Mouse (Mus musculus): Measurements from ENCODE around the gene Wap. TPM values are rescaled to one million over a fixed set of nuclear protein-coding genes. Genes with fewer than 3 reads are reported as not detected.
"Not testable (repeated sequence)": the region's sequence is repeated elsewhere in the genome, so short reads cannot be mapped to it uniquely, and the experiment has no call there.

Wap gene
- polyA plus RNA-seq, 1 experiment from 2014 or later: not detected

DNA sequence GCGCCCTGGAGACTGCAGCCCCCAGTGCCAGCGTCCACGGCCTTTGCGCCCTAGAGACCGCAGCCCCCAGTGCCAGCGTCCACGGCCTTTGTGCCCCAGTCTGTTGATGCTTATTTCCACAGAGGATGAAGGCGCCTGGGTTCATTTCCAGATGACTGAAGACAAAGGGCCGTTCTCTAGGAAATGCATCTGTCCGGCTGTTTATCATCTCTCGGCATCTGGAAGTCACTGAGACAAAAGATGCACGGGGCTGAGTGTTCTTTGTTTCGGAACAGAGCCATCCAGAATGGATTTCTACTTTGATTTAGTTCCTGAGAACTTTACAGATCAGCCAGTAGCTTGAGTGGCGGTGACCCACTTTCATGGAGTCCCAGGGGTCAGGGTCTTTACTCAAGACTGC lies 22.8 kb upstream of the Wap start:
- Histone ChIP-seq H3K27ac (no peak overlapping the region), H3K9me3 (no peaks in the 10 kb centered on the region), H3K4me3 (no peak overlapping the region), H3K36me3 (no peaks in the 10 kb centered on the region), H3K4me1 (peaks cover 12% of the 10 kb centered on the region; the same call in 1 of the 2 replicates), H3K27me3 (no peaks in the 10 kb centered on the region; the same call in 1 of the 2 replicates), H3K9ac (no peak overlapping the region), H3K4me2 (no peak overlapping the region)
- ATAC-seq (ENCODE audit: insufficient number of reproducible peaks, low FRiP score, low TSS enrichment, low read depth): no peak
- 79% methylated on average over 14 of the region's 14 CpGs for WGBS

GRCm38 (mm10) chr11:6658271-6658670 lies 19.8 kb upstream of the Wap start, which contains the start of gene Ramp3:
TSS of gene Ramp3 (plus strand) at chr11:6658521.
- Histone ChIP-seq H3K27me3 (no peaks in the 10 kb centered on the region; the same call in 1 of the 2 replicates), H3K4me1 (peaks cover 12% of the 10 kb centered on the region; the same call in 1 of the 2 replicates), H3K9me3 (no peaks in the 10 kb centered on the region), H3K36me3 (no peaks in the 10 kb centered on the region), H3K9ac (no peak within 1 kb of the TSS), H3K27ac (no peak within 1 kb of the TSS), H3K4me2 (peak within 1 kb of the TSS; percentile 79), H3K4me3 (peak within 1 kb of the TSS; percentile 42)
- peak; percentile 58 for ATAC-seq (ENCODE audit: insufficient number of reproducible peaks, low FRiP score, low TSS enrichment, low read depth)
- under 1% methylated on average over 17 of the region's 18 CpGs for WGBS

GRCm38 (mm10) chr11:6654903-6655302 lies 16.5 kb upstream of the Wap start:
- no peak for ATAC-seq (ENCODE audit: insufficient number of reproducible peaks, low FRiP score, low TSS enrichment, low read depth)
- 0% methylated on average over 2 of the region's 2 CpGs for WGBS
- H3K27ac ChIP-seq: no peak overlapping the region
- no peak overlapping the region for H3K4me2 ChIP-seq
- H3K4me3 ChIP-seq: no peak overlapping the region
- no peaks in the 10 kb centered on the region for H3K9me3 ChIP-seq
- no peaks in the 10 kb centered on the region; the same call in 1 of the 2 replicates for H3K27me3 ChIP-seq
- no peak overlapping the region for H3K9ac ChIP-seq
- peaks cover 12% of the 10 kb centered on the region; the same call in 1 of the 2 replicates for H3K4me1 ChIP-seq
- no peaks in the 10 kb centered on the region for H3K36me3 ChIP-seq

GRCm38 (mm10) chr11:6652978-6653377 lies 14.5 kb upstream of the Wap start:
- H3K27me3 ChIP-seq; H3K4me3 ChIP-seq; H3K4me2 ChIP-seq; H3K36me3 ChIP-seq; H3K27ac ChIP-seq; H3K9me3 ChIP-seq; ATAC-seq (ENCODE audit: insufficient number of reproducible peaks, low FRiP score, low TSS enrichment, low read depth); H3K4me1 ChIP-seq; H3K9ac ChIP-seq: not testable (repeated sequence)
- WGBS: 77% methylated on average over 3 of the region's 3 CpGs

DNA sequence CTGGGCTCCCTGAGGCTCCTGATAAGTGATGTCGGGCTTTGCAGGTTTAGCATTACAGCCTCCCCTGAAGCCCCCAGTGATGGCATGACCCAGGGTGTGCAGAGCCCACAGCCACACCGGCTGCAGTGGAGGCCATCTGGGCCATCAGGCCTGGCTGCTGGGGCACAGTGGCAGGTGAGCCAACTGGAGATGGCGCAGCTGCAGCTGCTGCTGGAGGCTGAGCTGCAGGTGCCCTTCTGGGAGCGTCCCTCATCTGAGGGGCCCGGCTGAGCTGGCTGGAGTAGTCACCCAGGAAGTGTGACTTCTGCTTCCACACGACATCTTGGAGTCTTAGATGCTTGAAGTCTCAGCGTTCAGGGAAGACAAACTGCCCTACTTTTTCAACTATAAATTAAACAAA lies 12.1 kb upstream of the Wap start:
- Histone ChIP-seq H3K27me3 (no peaks in the 10 kb centered on the region), H3K9ac (no peak overlapping the region), H3K36me3 (no peaks in the 10 kb centered on the region), H3K27ac (no peak overlapping the region), H3K4me1 (no peaks in the 10 kb centered on the region), H3K4me3 (no peak overlapping the region), H3K4me2 (no peak overlapping the region), H3K9me3 (no peaks in the 10 kb centered on the region)
- no peak for ATAC-seq (ENCODE audit: insufficient number of reproducible peaks, low FRiP score, low TSS enrichment, low read depth)
- WGBS: 59% methylated on average over 7 of the region's 7 CpGs

DNA sequence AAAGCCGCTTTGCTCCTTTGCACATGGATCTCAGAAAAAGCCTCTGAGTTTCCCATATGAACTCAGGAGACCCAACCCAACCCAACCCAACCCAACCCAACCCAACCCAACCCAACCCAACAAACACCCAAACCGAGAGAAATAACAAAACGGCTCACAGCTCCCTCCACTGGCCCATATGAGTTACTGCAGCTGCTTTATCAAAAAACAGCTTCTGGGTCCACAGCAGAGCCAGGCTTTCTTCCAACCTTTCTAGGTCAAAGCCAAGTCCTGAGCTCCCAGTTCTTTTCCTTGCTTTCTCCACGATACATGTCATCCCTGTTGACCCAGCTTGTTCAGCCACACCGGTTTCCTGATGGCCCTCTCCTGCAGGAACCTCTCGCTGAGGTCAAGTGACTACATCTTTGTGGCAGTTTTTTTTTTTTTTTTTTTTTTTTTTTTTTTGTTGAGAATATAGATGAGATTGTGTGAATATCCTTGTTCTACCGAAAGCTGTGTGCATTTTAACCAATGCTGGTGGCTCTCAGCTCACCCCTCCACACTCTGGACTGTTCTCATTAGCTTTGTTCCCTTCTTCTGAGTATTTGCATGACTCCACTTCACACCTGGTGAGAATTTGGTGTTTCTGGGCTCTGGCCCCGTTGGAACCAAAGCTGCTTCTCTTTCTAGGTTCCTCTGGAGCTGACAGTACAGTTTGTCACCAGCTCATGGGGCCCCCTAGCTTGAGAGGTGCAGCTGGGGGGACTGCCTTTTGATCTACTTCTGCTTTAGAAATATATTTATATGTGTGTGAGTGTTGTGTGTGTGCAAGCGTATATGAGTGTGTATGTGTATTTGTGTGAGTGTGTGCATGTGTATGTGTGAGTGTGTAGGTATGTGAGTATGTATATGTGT lies 9.6 kb upstream of the Wap start:
- Histone ChIP-seq H3K4me3 (no peak overlapping the region), H3K4me2 (no peak overlapping the region), H3K27me3 (no peaks in the 10 kb centered on the region), H3K9me3 (no peaks in the 10 kb centered on the region), H3K27ac (no peak overlapping the region), H3K36me3 (no peaks in the 10 kb centered on the region), H3K4me1 (no peaks in the 10 kb centered on the region), H3K9ac (no peak overlapping the region)
- ATAC-seq (ENCODE audit: insufficient number of reproducible peaks, low FRiP score, low TSS enrichment, low read depth): no peak
- 65% methylated on average over 9 of the region's 9 CpGs for WGBS

DNA sequence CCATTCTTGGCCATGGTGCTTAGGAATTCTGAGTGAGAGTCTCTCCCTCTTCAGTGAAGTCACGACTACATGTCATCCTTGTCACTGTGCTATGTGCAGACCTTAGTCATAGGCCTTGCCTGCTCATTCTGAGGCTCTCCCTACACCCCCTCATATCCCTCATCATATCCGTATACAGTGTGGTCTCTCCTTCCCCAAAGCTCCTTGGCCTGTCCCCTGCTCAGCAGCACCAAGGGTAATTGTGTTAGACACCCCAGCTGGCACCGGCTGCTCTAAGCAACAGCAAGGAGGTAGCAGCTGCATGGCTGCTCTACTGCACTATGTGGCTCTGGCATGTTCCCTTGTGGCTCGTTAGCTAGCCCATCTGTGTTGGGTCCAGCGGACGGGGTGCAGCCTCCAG lies 6.1 kb upstream of the Wap start:
- Histone ChIP-seq H3K36me3 (no peaks in the 10 kb centered on the region), H3K4me2 (no peak overlapping the region), H3K27ac (no peak overlapping the region), H3K9ac (no peak overlapping the region), H3K4me1 (no peaks in the 10 kb centered on the region), H3K4me3 (no peak overlapping the region), H3K9me3 (no peaks in the 10 kb centered on the region), H3K27me3 (no peaks in the 10 kb centered on the region)
- ATAC-seq (ENCODE audit: insufficient number of reproducible peaks, low FRiP score, low TSS enrichment, low read depth): no peak; the same call in 1 of the 2 replicates
- 61% methylated on average over 6 of the region's 6 CpGs for WGBS

DNA sequence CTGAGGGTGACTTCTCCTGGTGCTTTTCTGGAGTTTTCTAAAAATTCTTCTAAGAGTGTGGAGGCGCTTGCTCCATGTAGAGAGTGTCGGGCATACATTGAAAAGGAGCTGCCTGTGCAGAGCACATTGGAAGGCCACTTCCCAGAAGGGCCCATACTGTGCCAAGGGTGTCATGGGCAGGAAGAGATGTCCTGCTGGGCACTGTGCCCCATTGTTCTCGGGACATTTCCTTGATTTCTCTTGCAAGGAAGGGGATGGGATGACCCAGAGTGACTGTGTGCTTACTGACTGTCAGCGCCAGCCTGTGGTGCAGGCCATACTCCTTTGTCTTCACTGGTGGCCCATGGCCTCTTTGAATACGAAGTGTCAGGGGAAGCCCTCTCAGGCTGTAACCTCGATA lies 635 bp upstream of the Wap start:
- Histone ChIP-seq H3K9me3 (no peaks in the 10 kb centered on the region), H3K27me3 (no peaks in the 10 kb centered on the region), H3K4me2 (no peak overlapping the region), H3K4me1 (no peaks in the 10 kb centered on the region), H3K36me3 (no peaks in the 10 kb centered on the region), H3K4me3 (no peak overlapping the region), H3K27ac (no peak overlapping the region), H3K9ac (no peak overlapping the region)
- no peak for ATAC-seq (ENCODE audit: insufficient number of reproducible peaks, low FRiP score, low TSS enrichment, low read depth)
- 81% methylated on average over 6 of the region's 6 CpGs for WGBS

- no peak overlapping the region for H3K27ac ChIP-seq
- H3K36me3 ChIP-seq: no peaks in the 10 kb centered on the region
- H3K4me1 ChIP-seq: no peaks in the 10 kb centered on the region
- H3K9me3 ChIP-seq: no peaks in the 10 kb centered on the region
- ATAC-seq (ENCODE audit: insufficient number of reproducible peaks, low FRiP score, low TSS enrichment, low read depth): no peak
- no peak overlapping the region for H3K9ac ChIP-seq
- 68% methylated on average over 8 of the region's 8 CpGs for WGBS
- H3K27me3 ChIP-seq: no peaks in the 10 kb centered on the region
- no peak overlapping the region for H3K4me3 ChIP-seq
- H3K4me2 ChIP-seq: no peak overlapping the region
Observed at GRCm38 (mm10) chr11:6636150-6636549, 2.3 kb downstream of the Wap start.

- Histone ChIP-seq H3K27ac (no peak overlapping the region), H3K27me3 (no peaks in the 10 kb centered on the region), H3K36me3 (no peaks in the 10 kb centered on the region), H3K4me2 (no peak overlapping the region), H3K9me3 (no peaks in the 10 kb centered on the region), H3K4me3 (no peak overlapping the region), H3K4me1 (peaks cover 10% of the 10 kb centered on the region), H3K9ac (no peak overlapping the region)
- no peak for ATAC-seq (ENCODE audit: insufficient number of reproducible peaks, low FRiP score, low TSS enrichment, low read depth)
Observed at GRCm38 (mm10) chr11:6629655-6630054, 8.8 kb downstream of the Wap start.

- Histone ChIP-seq H3K36me3 (peaks cover 10% of the 10 kb centered on the region), H3K9ac (no peak overlapping the region), H3K4me3 (no peak overlapping the region), H3K4me1 (peaks cover 21% of the 10 kb centered on the region), H3K27ac (no peak overlapping the region), H3K9me3 (no peaks in the 10 kb centered on the region), H3K27me3 (no peaks in the 10 kb centered on the region), H3K4me2 (no peak overlapping the region)
- WGBS: 22% methylated on average over 4 of the region's 4 CpGs
- ATAC-seq (ENCODE audit: insufficient number of reproducible peaks, low FRiP score, low TSS enrichment, low read depth): no peak
Observed at GRCm38 (mm10) chr11:6628568-6628967, 9.9 kb downstream of the Wap start.

DNA sequence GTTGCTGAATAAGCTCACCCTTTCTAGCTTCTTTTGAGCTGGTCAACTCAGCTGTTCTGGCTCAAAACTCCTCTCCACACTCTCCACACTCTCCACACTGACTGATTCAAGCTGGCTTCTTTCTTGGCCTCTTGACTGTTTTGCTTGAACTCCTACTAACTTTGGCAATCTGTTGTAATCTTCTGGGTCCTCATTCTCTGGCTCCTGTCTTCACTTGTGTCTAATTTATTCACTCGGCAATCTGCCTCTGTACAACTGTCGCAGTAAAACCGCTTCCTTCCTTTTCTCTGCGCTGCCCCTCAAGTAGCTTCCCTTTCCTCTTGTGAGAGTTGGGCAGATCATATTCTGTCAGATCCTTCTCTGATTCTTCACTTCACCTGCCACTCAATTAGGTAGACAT lies 10.7 kb downstream of the Wap start:
- 86% methylated on average over 4 of the region's 4 CpGs for WGBS
- no peak overlapping the region for H3K27ac ChIP-seq
- no peak for ATAC-seq (ENCODE audit: insufficient number of reproducible peaks, low FRiP score, low TSS enrichment, low read depth)
- no peak overlapping the region for H3K4me2 ChIP-seq
- H3K9me3 ChIP-seq: no peaks in the 10 kb centered on the region
- peaks cover 26% of the 10 kb centered on the region for H3K4me1 ChIP-seq
- H3K27me3 ChIP-seq: no peaks in the 10 kb centered on the region
- H3K4me3 ChIP-seq: no peak overlapping the region
- peaks cover 16% of the 10 kb centered on the region for H3K36me3 ChIP-seq
- no peak overlapping the region for H3K9ac ChIP-seq

All from limb, embryonic 15.5 days (tissue).